Mouse (Mus musculus): Measurements from ENCODE around the gene Ctsf. TPM values are rescaled to one million over a fixed set of nuclear protein-coding genes. Genes with fewer than 3 reads are reported as not detected.
"Not testable (repeated sequence)": the region's sequence is repeated elsewhere in the genome, so short reads cannot be mapped to it uniquely, and the experiment has no call there.

The Ctsf gene
- total RNA-seq (2021), result 10 to 100 TPM; 38.9 to 40.9 TPM
- long read RNA-seq, experiment 1, transcript Ctsf-201 (14 exons, 1,980 nt), result major isoform, 59 of 80 reads
- long read RNA-seq, experiment 1, partial matches to known transcripts, result 2 of 80 reads
- long read RNA-seq, experiment 1, other reads (novel, unspliced or antisense), result 16 of 80 reads
- long read RNA-seq, experiment 2, transcript Ctsf-201 (14 exons, 1,980 nt), result major isoform, 64 of 82 reads
- long read RNA-seq, experiment 2, partial matches to known transcripts, result 1 of 82 reads
- long read RNA-seq, experiment 2, other reads (novel, unspliced or antisense), result 16 of 82 reads

GRCm38 (mm10) chr19:4854552-4855469 lies at the start of gene Ctsf:
Gene Ctsf (plus strand): TSS chr19:4855130.
- peak; percentile 70 to 86 for DNase-seq (ENCODE audit: low spot score in 2 of 2)

GRCm38 (mm10) chr19:4810309-4810708 lies 44.6 kb upstream of the Ctsf start:
- no peak for DNase-seq (ENCODE audit: low spot score in 2 of 2)

GRCm38 (mm10) chr19:4810746-4811062 lies 44.2 kb upstream of the Ctsf start:
- no peak for DNase-seq (ENCODE audit: low spot score in 2 of 2)

- peak; percentile 93 to 98 for DNase-seq (ENCODE audit: low spot score in 2 of 2)
Observed at GRCm38 (mm10) chr19:4811063-4811908, 43.6 kb upstream of the Ctsf start, which contains the start of the genes Gm21992 and Rbm14. Gene Gm21992 (minus strand): TSS chr19:4811612. Gene Rbm14 (minus strand): TSS chr19:4811634.

- DNase-seq (ENCODE audit: low spot score in 2 of 2), result no peak
Observed at GRCm38 (mm10) chr19:4811909-4812242, 43.1 kb upstream of the Ctsf start.

- not testable (repeated sequence) for DNase-seq (ENCODE audit: low spot score in 2 of 2)
Observed at GRCm38 (mm10) chr19:4812334-4812949, 42.5 kb upstream of the Ctsf start.

- no peak for DNase-seq (ENCODE audit: low spot score in 2 of 2)
Observed at GRCm38 (mm10) chr19:4813015-4813414, 41.9 kb upstream of the Ctsf start.

GRCm38 (mm10) chr19:4817182-4817835 lies 37.6 kb upstream of the Ctsf start:
- no peak for DNase-seq (ENCODE audit: low spot score in 2 of 2)

GRCm38 (mm10) chr19:4820678-4821303 lies 34.1 kb upstream of the Ctsf start:
- peak; percentile 66 to 82 for DNase-seq (ENCODE audit: low spot score in 2 of 2)

GRCm38 (mm10) chr19:4828444-4829114 lies 26.4 kb upstream of the Ctsf start:
- no peak for DNase-seq (ENCODE audit: low spot score in 2 of 2)

GRCm38 (mm10) chr19:4829156-4829555 lies 25.8 kb upstream of the Ctsf start:
- peak in 1 of 2 experiments; percentile 46 for DNase-seq (ENCODE audit: low spot score in 2 of 2)

GRCm38 (mm10) chr19:4833977-4834376 lies 21.0 kb upstream of the Ctsf start:
- DNase-seq (ENCODE audit: low spot score in 2 of 2), result no peak

GRCm38 (mm10) chr19:4836096-4836495 lies 18.8 kb upstream of the Ctsf start:
- no peak for DNase-seq (ENCODE audit: low spot score in 2 of 2)

GRCm38 (mm10) chr19:4837049-4837448 lies 17.9 kb upstream of the Ctsf start:
- DNase-seq (ENCODE audit: low spot score in 2 of 2), result no peak

GRCm38 (mm10) chr19:4838526-4839140 lies 16.3 kb upstream of the Ctsf start:
- no peak for DNase-seq (ENCODE audit: low spot score in 2 of 2)

GRCm38 (mm10) chr19:4839149-4839548 lies 15.8 kb upstream of the Ctsf start, which contains the start of the genes Ccs and Ccdc87:
Gene Ccs (minus strand): TSS chr19:4839332.
Gene Ccdc87 (plus strand): TSS chr19:4839366.
- peak; percentile 90 to 96 for DNase-seq (ENCODE audit: low spot score in 2 of 2)

GRCm38 (mm10) chr19:4840848-4841247 lies 14.1 kb upstream of the Ctsf start:
- DNase-seq (ENCODE audit: low spot score in 2 of 2), result no peak

GRCm38 (mm10) chr19:4842611-4843010 lies 12.3 kb upstream of the Ctsf start:
- DNase-seq (ENCODE audit: low spot score in 2 of 2), result no peak

- DNase-seq (ENCODE audit: low spot score in 2 of 2), result no peak
Observed at GRCm38 (mm10) chr19:4845846-4846245, 9.1 kb upstream of the Ctsf start.
